Mouse (Mus musculus): Measurements from ENCODE around the gene Alk. TPM values are rescaled to one million over a fixed set of nuclear protein-coding genes. Genes with fewer than 3 reads are reported as not detected.

Gene Alk
- total RNA-seq, 2 experiments from 2014 or later = not detected

DNA sequence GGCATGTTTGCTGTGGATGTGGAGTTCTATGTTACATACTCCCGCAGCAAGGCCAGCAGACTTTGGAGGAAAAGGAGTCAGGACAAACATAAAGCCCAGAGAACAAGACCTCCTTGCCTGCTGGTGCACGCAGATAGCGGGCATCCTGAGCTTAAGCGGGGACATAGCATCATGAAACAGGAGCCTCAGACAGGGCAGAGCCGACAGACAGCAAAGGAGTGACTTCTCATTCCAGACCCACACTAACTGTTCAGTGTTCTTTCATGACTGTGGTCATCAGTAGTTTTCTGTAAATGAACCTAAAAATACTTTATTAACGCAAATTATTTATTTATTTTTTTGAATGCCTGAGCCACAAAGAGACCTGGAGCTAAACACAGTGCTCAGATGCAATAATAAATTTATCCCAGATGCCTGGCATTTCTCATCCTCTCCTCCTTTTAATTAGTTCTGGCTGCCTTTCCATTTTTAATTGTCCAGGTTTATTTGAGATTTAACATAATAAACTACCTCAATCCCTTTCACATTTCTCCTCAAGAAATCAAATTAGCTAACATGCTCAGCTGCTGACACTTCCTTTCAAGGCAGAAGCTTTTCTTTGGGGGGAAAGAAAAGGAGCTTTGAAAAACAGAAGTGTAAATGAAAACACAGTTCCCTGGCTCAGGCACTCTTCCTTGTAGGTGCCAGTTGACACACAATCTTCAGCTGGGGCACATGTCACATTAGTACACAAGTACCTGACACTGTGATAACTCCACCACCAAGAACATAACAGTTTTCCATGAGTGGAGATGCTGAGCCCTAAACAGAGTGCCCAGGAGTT lies 311.8 kb downstream of the Alk start:
- no peak for ATAC-seq (replicated peaks; ENCODE audit: low FRiP score, low TSS enrichment, poor library complexity, severe bottlenecking)

DNA sequence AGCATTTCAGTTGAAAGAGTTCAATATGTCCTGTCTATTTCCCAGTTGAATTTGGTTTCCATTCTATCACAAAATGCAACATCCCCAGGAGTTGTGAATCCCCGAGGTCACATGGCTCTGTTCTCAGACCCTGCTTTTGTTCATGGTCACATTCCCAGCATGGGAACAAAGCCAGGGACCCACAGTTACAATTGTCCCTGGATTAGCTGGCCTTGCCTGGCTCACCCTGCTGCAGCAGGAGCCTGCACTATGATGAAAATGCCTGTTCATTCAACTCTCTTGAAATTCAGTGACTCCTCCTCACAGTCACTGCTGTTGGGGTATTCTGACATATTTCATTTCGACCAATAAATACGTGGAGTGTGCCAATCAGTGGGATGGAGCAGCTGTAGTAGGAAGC lies 318.5 kb downstream of the Alk start:
- no peak for ATAC-seq (replicated peaks; ENCODE audit: low FRiP score, low TSS enrichment, poor library complexity, severe bottlenecking)

DNA sequence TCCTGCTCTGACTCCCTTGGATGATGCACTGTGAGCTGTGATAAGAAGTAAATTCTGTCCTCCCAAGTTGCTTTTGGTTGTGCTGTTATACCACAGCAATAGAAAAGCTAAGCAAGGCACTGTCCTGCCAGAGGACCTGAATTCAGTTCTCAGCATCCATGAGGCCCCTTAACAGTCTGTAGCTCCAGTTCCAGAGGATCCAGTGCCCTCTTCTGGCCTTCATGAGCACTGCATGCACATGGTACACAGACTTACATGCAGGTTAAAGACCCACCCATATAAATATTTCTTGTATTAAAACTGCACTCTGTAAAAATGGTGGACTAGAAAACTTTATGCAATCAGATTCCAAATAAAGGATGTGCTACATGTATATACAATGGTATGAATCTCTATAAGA lies 326.1 kb downstream of the Alk start:
- no peak for ATAC-seq (replicated peaks; ENCODE audit: low FRiP score, low TSS enrichment, poor library complexity, severe bottlenecking)

DNA sequence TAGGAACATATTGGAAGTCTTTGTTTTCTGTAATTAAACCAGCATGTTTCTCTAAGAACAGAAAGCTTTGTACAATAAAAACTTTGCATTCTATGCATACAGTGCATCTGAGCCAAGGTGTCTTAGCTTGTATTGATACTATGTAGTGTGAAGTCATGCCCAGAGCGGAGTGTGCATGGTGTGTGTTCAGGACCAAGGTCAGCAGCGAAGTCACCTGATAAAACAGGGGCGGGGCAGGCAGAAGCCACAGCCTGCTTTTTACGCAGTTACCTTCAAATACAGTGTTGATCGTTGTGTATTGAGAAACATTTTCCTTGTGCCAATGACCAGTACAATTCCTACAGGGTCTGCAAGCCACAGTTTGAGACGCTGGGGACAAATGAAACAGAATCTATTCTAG lies 327.6 kb downstream of the Alk start:
- 0 out of 2 replicates have a peak, but pooled peaks have one; percentile 30 for ATAC-seq (replicated peaks; ENCODE audit: low FRiP score, low TSS enrichment, poor library complexity, severe bottlenecking)

DNA sequence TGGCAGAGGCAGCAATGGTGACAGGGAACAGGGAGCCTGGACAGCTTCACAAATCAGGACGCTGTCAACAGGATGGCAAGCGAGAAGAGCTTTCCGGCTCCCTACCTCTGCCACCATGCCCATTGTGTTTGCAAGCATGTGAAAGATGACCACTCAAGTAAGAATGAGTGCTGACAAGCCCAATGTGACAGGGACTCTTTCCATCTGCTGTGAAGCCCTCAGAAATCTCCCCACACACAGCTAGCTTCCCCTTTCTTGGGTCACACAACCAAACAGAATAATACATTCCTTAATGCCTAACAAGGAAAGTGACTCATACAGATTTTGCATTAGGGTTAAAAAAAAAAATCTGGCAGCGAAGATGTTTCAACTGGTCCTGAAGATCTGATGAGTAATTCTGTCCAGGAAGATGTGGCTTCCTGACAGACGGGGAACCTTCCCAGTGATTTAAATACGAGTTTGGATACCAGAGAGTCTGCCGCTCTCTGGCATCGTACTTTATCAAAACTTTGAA lies 329.0 kb downstream of the Alk start:
- ATAC-seq (replicated peaks; ENCODE audit: low FRiP score, low TSS enrichment, poor library complexity, severe bottlenecking) = no peak

DNA sequence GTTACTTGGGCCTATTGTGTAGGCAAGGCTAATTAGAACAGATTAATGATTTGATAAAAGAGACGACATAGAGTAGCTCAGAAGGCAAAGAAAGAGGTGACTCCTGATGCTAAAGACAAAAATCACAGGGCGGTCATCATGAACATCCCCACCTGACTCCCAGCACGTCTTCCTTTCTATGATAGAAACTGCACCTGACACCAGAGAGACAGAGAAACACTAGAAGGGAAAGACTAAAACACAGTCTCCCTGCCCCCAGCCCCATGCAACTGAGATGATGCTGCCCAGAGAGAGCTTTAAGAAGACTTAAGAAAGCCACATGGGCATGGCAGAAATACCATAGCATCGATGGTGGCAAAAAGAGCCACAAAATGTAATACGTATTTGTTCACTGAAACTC lies 330.2 kb downstream of the Alk start:
- no peak for ATAC-seq (replicated peaks; ENCODE audit: low FRiP score, low TSS enrichment, poor library complexity, severe bottlenecking)

DNA sequence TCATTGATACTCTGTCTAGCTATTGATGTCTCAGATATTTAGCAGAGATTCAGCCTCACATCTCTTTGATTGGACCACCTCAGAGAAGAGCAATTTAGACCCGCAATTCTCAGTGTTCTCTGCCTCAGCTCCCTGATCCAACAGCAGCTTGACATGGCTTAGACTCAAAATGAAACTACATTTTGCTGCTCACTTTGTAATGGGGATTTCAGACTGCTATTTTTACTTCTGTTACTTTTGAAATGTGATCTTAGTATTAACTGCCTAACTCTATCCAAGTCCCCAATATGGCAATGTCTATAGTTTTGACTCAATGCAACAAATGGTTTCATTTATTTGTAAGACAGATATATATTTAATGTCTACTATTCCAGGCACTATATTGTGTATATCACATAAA lies 332.8 kb downstream of the Alk start:
- no peak for ATAC-seq (replicated peaks; ENCODE audit: low FRiP score, low TSS enrichment, poor library complexity, severe bottlenecking)

DNA sequence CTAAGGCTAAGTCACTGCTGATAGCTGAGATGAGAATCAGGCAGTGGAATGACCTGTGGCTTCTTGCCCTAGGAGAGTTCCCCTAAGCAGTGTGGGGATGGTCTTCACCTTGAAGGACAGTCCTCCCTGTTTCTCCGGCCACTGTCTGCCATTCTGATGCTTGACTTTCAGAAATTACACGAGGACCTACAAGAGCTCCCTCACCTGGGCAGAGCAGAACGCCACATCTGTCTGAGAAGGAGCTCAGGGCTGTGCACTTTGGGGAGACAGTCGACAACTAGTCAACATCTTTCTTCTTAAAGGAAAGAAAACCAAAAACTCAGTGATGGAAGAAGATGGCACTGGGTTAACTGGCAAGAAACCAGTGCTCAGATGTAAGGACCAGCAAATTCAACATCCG lies 335.9 kb downstream of the Alk start:
- no peak for ATAC-seq (replicated peaks; ENCODE audit: low FRiP score, low TSS enrichment, poor library complexity, severe bottlenecking)

DNA sequence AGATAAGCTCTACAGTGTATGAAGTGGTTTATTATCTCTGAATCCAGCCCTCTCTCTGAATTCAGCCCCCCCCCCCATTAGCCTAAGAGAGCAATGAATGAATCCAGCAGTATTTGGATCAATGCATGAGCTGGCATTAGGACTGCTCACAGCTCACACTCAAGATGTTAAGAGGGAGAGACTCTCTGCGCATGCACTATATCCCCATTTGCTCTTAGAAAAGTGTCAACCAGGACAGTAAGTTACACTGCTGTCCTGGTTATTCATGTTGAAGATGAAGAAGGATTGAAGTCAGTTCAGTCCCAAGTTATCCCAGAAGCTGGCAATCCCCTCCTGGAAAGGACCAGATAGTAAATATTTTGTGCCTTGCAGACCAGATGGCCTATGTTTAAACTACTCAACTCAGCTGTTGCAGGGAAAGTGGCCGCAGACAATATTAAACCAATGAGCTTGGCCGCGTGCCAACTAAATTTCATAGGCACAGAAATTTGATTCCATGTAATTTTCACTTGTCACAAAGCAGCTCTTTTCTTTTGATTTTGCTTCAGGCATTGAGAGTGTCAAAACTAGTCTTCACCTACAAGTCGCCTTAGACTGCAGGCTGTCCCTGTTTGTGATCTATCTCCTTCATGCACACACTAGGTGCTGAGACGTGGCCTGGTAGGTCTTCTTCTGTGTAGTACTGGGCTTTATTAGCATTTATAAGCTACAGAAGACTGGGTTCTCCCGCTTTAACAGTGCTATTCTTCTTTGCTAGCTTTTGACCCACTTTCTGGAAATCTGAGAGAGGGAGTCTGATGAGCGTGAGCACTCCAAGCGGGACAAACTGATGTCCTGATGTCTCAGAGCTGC lies 339.0 kb downstream of the Alk start:
- no peak for ATAC-seq (replicated peaks; ENCODE audit: low FRiP score, low TSS enrichment, poor library complexity, severe bottlenecking)

DNA sequence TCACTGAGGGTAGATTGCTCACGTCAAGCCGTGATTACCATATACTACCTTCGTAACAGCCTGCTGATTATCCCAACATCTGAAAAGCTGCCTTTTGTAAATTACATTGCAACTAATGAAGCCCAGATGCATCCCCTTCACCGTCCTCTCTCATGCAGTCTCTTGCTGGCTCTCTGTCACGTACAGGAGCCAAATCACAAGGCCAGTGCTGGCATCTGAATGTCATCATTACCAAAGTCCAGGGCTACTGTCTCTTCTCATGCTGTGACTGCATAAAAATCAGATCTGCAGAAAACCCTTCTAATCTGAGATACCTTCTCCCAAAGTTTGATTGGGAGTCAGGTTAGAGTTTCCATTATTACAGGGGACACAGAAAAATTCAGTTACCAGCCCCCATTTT lies 351.0 kb downstream of the Alk start:
- no peak for ATAC-seq (replicated peaks; ENCODE audit: low FRiP score, low TSS enrichment, poor library complexity, severe bottlenecking)

DNA sequence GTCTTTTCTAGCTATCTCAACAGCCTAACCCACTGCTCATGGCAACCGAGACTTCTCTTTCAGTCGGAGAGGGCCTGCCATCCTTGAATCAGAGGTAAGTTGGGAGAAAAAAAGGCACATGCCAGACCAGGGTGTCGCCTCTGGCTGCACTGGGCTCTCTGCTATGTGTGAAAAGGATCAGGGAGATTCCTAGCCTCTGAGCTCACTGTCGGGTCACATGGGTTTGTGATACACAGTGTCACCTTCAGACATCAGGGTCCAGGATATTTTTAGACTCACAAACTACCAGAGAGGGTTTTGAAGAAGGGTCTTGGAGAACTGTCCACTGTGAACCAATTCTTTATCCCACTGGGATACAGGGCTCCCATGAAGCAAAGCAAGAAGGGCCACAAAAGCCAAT lies 352.9 kb downstream of the Alk start:
- ATAC-seq (replicated peaks; ENCODE audit: low FRiP score, low TSS enrichment, poor library complexity, severe bottlenecking) = no peak

DNA sequence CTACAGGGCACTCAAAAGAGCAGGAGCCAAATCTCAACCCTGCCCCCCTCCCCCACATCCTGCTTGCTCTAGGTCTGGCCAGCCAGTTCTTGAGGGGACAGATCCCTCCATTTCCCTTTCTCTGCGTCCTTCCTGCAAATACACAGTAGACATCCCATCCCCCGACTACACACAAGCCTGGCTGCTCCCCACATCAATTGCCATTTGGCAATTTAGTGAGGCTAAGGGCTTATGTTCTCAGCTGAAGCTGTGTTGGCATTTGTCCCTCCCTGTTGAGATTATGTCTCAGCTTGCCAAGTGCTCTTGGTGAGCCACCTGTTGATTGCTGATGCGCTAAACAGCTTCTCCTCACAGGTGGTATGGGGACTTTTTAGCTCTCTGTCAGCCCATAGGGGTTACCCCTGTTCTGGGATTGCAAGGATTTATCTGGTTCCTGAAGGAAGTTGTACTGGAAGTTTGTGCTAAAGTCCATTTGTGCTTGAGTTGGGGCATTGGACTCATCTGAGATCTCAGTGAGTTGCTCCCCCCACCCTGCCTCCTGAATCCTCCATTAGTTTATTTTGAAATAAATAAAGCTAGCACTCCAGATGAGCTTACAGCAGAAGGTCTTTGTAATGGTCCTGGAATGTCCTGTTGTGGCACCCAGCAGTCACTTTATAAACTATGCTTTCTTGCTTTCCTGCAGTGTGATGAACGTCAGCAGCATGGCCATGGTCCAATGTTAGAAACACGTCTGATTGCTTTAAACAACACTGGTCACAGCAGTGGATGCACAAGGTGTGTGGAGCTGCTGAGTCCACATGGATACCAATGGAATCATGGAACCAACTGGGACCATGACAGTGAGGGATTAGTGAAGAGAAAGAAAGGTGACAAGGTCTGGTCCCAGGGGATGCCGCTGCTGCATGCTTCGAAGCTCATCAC lies 353.7 kb downstream of the Alk start:
- ATAC-seq (replicated peaks; ENCODE audit: low FRiP score, low TSS enrichment, poor library complexity, severe bottlenecking) = no peak

DNA sequence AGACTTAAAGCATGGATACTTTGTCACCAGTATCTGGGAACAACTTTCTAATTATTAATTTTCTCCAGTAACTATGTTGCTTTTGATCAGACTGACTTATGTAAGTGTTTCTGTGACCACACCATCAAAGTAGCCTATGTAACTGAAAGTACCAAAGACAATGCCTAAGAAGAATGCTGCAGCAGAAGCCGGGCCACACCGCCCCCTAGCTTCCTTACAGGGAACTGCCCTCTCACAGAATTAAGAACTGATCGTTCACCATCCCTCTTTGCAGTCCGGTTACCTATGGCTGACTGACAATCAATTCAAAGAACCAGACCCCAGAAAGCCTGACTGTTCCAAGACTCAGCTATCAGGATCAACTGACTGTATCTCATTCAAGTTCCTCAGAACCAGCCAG lies 362.4 kb downstream of the Alk start:
- peak; percentile 70 for ATAC-seq (replicated peaks; ENCODE audit: low FRiP score, low TSS enrichment, poor library complexity, severe bottlenecking)

DNA sequence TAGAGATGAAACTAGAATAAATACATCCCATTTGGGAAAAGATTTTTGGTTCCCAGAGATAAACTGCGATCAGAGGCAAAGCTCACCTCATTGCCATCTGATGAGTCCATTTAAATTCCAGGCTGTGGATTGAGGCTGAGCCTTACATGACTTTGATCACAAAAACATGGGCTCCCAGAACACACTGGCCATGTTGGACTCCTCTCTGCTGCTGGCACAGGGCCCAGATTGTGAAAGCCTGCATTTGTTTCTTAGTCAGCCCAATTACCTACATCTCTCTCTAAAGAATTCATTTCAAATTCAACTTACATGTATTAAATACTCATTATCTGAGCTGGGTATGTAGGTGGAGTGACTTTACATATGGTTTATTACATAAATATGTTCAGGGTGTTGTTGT lies 367.1 kb downstream of the Alk start:
- ATAC-seq (replicated peaks; ENCODE audit: low FRiP score, low TSS enrichment, poor library complexity, severe bottlenecking) = no peak

DNA sequence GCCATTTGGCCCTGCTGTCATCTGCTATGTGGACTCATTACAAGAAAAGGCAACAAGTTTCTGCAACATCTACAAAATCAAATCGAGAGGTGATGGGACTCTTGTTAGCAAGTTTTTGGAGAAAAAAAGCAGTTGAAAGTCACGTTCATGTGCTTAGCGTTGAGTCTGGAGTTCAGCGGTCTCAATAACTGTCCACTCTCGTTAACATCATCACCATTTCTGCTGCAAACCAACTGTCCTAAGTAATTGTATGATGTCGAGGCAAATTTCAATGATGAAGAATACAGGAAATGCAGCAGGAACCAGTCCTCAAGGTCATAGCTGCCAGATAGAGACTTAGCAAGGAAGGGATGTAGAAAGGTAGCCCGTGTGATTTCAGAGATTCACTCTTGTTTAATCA lies 373.5 kb downstream of the Alk start:
- ATAC-seq (replicated peaks; ENCODE audit: low FRiP score, low TSS enrichment, poor library complexity, severe bottlenecking) = no peak

DNA sequence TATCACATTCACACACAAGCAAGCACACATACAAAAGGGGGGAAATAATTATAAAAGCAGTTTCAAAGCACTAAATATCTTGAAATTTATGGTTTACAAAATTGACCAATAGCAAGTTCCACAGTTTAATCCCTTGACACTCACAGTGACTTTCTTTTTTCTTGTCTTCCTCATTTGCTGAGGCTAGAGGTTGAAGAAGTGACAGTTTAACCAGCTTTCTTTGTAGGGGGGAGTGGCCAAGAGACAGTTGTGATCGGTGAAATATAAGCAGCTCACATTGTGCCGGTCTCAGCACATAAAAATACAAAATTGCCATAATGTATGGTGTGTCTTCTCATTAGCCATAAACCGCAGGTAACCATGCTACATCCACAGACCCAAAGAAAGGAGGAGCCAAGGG lies 385.6 kb downstream of the Alk start:
- ATAC-seq (replicated peaks; ENCODE audit: low FRiP score, low TSS enrichment, poor library complexity, severe bottlenecking) = no peak

DNA sequence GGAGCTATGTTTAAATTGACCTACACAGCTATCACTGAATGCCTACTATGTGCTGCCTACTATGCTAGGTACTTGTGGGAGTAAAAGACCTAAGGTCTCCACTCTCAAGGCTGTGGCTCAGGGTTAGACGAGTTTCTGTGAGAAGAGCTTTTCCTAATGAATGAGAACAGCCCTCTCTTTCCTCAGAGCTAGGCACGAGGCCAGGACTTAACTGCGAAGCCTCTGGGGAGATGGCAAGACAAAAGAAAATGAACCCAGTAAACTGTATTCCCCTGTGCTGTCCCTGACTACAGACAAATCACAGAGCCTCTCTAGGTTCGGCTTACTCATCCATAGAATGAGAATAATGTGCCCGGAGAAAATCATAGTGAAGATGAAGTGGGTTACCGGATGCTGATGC lies 406.9 kb downstream of the Alk start:
- ATAC-seq (replicated peaks; ENCODE audit: low FRiP score, low TSS enrichment, poor library complexity, severe bottlenecking) = no peak

DNA sequence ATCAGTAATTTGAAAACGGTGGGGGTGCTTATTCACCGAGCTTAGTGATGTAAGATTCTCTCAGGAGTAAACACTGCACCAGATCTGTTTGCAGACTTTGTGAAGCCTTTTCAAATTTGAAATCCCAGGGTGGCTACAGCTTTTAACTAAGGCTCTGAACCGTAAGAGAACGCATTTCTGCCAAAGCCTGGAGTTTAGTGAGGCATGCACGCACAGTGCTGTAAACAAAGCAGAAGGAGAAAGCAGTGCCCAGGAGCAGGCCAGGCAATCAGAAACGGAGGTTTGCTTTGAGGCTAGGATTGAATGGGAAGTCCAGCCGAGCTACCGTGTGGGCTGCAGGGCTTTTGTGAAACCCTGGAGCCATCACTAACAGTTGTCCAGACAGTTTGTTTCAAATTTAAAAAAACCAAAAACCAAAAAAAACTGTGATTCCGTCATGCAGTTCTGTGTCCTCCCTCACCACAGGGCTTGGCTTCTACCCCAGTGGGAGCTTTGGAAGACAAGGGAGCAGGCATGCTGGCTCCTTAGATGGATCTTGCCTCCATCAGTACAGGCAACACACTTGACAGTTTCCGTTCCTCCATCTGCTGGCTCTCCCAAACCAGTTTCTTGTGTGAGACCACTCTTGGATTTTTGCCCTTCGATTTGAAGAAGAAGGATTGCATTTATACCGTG lies 409.3 kb downstream of the Alk start:
- no peak for ATAC-seq (replicated peaks; ENCODE audit: low FRiP score, low TSS enrichment, poor library complexity, severe bottlenecking)

DNA sequence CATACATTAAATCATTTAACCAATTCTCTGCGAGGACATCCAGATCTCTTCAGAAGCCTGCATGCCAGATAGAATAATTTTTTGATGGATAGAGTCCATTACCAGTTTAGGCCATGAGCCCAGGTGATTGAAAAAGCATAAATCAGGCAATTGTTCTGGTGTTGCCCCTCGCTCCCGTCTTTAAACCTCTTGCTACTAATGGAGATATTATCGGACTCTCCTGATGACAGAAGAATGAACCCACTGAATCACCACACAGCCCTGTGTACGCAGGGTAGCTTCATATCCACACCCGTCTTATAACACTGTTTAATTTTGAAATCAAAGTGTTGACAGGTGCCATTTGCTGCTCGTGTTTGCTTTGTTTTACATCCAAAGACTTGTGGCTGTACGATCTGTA lies 413.9 kb downstream of the Alk start:
- ATAC-seq (replicated peaks; ENCODE audit: low FRiP score, low TSS enrichment, poor library complexity, severe bottlenecking) = no peak
